Mouse (Mus musculus): Measurements from ENCODE around the gene Mgat1.
A peak's percentile ranks its signal among the peaks of the same experiment; 100 is the strongest.

The Mgat1 gene

DNA sequence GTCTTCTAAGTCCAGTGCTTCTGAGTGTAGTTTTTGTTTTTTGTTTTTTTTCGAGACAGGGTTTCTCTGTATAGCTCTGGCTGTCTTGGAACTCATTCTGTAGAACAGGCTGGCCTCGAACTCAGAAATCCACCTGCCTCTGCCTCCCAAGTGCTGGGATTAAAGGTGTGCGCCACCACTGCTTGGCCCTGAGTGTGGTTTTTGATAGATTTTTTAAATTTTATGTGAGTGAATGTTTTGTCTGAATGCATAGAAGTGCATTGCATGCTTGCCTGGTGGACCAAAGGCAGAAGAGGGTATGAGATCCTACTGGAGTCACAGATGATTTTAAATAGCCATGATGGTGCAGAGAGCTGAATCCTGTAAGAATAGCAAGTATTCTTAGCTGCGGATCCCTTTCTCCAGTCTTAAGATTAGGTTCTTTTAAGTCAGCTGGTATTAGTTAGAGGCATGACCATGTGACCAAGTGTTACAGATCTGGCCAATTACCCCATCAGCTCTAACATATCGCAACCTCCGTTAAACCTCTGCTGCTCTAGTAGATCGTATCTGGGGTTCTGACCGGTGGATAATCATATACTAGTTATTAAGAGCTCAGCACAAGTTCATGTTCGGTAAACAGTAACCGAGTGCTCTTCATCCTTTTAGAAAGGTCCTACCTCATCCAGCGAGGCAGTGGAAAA, 906 bp upstream of the Mgat1 start:
- DNase-seq = no peak

DNA sequence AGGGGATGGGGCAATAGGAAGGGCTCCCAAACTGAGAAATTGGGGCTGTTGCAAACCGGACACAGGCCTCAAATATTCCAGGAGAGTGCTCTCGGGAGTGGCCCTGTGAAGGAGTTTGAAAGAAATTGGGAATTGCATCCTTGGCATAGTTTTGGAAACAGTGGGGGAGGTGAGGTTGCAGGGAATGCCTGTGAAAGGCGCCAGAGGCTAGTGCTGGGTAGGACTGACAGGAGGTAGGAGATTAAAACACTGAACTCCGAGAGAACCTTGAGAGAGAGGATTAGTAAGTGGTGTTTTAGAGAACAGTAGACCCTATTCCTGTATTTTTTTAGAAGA, 572 bp downstream of the Mgat1 start:
- no peak for DNase-seq

DNA sequence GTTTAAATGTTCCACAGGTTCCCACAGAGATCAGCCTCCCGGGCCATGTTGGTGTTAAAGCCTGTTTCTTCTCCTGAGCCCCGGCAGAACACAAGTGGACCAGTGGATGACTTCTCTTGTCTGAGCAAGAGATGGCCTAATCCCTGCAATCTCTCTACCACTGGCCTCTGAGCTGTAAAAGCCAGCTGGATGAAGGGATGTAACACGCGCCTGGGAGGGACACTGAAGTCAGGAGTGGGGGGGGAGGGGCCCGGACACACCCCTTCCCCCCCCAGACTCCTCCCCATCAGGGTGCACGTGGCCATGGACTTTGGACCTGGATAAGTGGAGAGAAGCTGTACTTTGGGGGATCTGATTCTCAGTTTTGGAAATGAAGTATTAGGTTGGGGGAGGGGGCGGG, 1.2 kb downstream of the Mgat1 start:
- peak; percentile 91 for DNase-seq

DNA sequence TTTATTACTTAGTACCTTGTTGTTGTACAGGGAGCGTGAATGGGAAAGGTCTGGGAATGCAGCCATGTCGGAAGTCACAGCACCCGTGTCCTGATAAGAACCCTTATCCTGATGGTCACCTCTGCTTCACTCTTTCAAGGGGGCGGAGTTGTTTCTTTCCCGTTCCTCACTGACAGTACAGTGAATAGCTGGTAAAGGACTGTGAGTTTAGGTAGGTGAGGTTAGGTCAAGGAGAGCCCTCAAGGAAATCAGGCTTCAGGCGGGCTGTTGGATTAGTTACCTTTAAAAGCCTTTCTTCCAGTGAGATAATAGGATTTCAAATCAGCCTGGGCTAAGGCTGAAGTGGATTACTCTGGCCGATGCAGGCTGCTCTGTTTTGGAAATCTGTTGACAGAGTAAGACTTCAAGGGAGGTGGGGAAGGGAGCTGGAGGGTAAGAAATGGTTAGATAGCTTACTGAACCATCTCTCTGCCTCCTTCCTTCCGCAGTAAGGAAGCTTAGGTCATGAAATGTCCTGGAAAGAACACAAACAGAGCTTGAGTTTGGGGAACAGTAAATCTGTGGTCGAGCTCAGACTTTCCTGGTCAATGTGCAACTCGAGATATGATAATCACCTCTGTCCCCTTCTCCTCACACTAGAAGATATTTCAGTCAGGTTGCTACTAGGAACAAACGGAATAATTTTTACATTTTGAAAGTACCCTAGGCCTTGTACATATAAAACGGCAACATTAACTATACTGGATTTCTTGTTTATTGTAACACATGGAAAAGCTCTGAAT, 1.8 kb downstream of the Mgat1 start:
- peak; percentile 34 for DNase-seq

DNA sequence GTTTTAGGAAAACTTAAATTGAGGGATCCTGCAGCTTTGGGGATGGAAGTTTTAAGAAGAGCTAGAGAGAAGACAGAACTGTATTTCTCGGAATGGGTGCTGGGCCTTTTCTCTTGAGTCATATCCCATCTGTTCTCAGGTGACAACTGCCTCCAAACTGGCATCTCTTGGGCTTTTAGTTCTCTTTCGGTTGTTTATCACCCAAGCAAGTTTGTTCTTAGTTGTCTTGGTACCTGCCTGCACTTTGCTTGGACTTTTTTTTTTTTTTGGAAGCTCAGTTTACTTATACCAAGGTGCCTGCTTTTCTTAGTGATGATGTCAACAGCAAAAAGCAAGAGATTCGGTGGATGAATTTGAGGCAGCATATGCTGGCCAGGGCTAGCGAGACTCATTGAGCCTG, 2.5 kb downstream of the Mgat1 start:
- DNase-seq = no peak

DNA sequence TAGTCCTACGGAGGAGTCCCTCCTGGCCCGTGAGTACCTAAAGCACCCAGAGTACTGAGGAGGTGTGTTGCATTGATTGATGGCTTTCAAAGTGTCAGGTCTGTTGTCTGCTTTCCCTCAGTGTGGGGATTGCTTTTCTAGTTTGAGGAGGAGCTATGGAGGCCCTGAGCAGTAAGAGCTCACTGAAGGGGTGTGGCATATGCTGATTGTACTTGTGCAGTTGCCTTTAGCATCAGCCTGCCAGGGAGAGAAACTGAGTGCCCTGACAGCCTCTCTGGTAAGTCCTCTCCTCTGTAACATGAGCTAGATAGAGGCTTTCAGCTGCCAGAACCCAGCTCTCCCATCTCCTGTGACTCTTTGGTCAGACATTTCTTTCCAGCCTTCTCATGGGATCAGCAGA, 3.3 kb downstream of the Mgat1 start:
- DNase-seq = peak; percentile 43

DNA sequence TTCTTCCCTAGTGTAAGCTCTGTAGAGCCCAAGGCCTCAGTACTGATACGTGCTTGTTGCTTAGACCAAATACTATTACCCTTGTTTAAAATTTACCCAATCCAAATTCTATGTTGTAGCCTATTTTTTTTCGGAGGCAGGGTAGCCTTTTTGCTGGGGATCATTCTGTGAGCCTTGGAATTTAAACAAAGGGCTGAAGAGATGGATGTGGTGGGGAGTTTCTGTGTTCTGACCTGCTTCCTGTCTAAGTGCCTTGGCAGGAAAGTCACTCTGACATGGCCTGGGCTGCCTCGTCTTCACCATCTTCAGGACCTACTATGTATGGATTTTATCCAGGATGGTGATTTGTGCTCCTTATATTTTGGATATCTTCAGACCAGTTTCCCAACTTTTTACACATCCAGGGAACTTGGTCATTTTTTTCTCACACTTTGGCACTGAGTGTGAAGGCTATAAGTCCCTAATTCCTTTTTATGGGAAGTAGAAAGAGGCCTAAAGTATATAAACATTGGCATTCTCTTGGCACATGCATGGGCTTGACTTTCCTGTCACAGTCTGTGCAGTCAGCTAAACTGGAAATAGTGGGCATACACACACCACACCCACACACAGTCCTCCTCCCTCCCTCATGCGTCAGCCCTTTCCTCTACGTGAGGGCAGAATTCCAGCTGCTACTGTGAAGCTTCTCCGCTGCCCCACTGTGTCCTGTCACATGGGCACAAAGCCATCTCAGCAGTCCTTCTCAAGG, 4.4 kb downstream of the Mgat1 start:
- DNase-seq = peak; percentile 84

DNA sequence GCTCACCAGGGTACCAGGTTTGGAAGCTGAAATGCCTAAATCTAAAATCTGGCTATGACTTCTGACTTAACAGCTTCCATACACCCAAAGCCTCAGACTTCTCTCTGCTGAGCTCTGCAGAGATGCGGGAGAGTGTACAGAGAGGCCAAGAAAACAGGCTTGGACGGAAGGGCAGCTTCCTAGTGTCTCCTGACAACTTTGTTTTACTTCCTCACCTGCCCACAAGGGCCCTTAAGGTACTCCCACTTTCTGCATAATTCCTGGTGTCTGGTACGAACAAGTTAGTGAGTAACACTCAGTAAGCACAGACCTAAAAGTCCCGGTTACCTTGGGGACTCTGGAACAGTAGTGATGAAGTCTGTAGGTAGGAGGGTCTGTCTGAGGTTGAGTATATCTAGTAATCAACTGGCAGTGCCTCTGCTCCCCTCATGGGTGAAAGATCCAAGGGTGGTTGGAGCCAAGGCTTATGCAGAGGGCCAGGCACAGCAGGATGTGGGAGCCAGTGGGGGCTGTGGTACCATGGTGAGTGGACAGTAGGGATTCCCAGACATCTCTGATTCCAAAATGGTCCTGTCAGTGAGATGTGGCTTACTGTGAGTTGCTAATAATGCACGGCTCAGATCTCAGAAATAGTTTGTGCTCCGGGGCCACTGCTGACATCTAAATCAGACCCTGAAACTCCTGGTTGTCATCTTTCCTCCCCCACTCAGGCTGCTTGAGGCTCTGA, 5.1 kb downstream of the Mgat1 start:
- DNase-seq = no peak

DNA sequence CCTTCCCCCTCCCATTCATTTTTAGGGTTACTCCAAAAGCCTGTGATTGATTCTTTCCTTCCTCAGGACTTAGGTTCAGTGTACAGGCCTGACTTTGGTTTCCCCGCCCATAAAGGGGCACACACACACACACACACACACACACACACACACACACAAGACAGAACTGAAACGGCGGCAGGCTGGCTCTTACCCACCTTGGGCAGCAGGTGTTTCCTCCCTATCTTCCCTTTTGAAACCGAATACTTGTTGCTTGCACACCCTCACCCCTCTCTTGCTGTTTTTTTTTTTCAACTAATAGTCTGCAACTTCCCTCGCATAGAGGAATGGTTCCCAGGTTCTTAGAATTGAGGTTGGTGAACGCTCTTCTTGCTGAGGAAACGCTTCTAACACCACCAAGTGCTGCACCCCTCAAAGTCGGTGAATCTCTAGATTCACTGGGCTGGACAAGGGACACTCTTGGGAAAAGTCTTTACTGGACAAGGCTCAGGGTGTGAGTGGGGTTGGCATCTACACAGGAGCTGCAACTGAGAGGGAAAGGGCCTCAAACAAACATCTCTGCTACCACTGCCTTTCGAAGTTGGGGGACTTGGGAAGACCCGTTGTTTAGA, 5.9 kb downstream of the Mgat1 start:
- peak; percentile 62 for DNase-seq

DNA sequence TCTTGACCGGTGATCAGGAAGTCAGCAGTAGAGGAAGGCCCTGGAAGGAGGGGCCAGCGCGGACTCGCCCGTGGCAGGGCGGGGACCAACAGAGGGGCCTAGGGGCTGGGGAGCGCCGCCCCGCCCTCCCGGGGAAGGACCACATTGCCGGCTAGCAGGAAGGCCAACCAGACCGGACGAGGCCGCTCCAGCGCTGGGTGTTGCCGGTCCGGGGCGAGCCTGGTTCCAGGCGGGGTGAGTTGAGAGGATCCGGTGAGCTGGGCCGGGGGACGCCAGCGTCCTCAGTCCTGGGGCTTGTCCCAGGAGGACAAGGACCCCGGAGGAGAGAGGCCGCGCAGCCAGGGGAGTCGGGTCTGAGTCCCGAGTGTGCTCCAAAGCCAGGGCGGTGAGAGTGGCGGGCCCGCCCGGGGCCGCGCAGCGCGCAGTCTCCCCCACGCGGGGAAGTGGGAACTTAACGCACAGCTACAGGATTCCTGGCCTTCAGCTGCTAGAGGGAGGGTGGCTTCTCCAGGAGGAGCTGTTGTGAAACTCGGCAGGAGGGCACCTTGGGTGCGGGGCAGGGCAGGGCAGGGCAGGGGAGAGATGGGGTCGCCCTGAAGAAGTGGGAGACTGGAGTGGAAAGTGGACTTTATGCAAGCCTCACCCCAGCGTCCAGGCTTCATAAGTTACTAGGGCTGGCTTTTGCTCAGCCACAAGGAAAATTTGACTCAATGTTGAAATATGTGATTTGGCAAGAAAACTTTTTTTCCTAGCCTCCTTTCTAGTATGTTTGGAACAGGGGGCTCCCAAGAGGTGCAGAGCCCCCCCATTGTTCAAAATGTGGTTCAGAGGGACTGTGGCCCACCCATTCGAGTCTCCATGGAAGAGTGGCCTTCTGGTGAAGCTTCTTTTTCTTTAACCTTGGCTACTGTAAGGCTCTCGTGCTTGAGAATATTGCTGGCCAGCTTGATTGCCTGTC, 6.7 kb downstream of the Mgat1 start:
- peak; percentile 94 for DNase-seq

DNA sequence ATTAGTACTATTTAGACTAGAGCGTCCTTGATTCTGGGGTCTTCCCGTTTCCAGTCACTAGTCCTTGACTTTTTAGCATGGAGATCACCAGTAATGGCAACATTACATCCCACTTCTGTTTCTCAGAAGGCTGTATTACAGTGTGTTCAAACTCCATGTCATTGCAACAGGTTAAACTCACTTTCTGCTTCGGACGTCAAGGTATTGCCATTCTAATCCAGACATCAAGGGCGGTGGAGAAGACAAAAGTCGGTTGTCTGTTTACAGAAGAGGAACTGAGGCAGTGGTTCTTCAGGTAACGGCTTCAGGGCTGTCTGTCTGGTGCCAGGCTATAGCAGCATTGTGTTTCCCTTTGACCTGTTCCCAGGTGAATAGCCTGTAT, 7.4 kb downstream of the Mgat1 start:
- no peak for DNase-seq

DNA sequence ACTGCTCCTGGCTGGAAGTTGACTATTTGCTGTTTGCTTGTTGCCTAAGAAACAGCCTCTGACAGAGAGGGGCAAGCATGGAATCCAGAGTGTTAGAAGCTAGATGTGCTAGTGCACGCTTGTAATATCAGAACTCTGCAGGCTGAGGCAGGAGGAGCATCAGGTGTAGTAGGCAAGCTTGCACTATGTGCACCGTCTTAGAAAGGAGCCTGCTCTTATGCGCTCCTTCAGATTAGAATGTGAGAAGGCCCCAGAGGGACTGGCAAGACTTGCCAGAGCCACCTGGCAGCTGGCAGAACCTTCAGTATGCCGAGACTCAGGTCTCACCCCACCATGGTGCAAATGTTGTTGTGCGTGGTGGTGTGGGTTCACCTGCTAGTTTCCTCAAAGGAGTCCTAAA, 8.1 kb downstream of the Mgat1 start:
- DNase-seq = no peak

DNA sequence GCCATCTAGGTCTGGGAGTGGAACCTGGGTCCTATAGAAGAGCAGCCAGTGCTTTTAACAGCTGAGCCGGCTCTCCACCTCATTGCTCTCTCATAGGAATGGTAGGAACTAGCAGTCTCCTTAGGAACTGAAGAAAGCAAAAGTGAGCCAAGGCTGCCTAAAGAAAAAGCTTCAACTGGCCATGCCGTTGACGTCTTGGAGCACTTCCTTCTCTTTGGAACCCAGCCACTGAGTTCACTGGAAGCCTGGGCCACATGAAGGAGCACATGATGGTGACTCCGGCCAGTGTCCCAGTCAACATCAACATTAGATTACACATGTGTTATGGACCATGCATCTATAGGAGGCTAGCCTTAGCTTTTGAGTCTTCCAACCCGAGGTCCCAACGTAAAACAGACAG, 9.0 kb downstream of the Mgat1 start:
- peak; percentile 42 for DNase-seq

DNA sequence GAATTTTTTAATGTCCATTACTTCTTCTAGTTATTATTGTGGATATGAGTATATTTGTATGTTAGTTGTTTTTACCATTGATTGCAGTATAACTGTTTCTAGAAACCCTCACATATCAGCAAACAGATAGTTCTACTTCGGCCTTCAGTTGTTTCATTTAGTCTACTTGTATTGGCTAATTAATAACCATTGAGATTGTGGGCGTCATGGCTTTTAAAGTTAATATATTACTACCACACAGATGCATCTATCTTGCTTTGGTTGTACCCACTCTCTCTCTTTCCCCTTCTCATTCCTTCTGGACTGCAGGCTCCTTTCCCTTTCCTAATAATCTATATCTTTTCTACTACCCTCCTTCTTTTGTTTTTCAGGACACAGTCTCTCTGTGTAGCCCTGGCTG, 15.3 kb downstream of the Mgat1 start:
- DNase-seq = peak; percentile 78

DNA sequence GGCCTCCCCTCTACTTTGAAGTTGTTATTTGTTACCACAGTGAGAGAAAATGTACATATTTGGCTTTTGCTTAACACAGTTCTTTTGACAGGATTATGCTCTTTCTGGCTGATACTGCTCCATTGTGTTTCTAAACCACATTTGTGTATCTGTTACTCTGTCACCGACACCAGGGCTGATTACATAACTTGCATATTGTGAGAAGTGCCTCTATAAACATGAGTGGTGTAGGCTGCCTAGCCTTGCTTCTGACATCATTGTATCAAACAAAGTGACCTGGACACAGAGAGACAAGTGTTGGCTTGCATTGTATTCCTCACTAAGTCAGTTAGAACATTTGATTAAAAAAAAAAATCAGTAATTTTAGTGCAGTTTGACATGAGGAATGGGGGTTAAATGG, 15.8 kb downstream of the Mgat1 start:
- DNase-seq = no peak

DNA sequence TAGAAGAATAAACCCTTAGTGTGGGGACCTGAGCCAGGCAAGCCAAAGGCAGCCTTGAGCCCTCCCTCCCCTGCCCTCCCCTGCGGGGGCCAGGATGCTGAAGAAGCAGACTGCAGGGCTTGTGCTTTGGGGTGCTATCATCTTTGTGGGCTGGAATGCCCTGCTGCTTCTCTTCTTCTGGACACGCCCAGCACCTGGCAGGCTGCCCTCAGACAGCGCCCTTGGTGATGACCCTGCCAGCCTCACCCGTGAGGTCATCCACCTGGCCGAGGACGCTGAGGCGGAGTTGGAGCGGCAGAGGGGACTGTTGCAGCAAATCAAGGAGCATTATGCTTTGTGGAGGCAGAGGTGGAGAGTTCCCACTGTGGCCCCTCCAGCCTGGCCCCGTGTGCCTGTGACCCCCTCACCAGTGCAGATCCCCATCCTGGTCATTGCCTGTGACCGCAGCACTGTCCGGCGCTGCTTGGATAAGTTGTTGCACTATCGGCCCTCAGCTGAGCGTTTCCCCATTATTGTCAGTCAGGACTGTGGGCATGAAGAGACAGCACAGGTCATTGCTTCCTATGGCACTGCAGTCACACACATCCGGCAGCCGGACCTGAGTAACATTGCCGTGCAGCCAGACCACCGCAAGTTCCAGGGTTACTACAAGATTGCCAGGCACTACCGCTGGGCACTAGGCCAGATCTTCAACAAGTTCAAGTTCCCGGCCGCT, 16.8 kb downstream of the Mgat1 start:
- peak; percentile 96 for DNase-seq

DNA sequence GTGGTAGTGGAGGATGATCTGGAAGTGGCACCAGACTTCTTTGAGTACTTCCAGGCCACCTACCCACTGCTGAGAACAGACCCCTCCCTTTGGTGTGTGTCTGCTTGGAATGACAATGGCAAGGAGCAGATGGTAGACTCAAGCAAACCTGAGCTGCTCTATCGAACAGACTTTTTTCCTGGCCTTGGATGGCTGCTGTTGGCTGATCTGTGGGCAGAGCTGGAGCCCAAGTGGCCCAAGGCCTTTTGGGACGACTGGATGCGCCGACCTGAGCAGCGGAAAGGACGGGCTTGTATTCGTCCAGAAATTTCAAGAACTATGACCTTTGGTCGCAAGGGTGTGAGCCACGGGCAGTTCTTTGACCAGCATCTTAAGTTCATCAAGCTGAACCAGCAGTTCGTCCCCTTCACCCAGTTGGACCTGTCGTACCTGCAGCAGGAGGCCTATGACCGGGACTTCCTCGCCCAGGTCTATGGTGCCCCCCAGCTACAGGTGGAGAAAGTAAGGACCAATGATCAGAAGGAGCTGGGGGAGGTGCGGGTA, 17.4 kb downstream of the Mgat1 start:
- peak; percentile 95 for DNase-seq

DNA sequence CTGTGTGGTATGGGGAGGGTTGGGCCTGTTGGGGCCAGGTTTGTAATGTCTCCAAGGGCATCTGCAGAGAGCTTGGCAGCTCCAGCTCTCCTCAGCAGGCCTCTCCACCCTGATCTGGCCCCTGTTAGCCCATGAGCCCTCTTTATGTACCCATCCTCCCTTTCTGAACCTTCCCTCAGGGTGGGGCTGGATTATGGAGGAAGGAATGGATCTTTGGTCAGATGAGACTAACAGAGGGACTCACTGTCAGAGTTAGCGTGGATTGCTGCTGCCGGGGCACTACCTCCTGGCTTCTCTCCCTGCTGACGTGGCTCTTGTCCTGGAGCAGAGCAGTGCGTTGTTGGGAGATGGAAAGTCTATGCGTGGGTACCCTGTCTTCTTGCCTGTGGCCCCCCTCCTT, 18.3 kb downstream of the Mgat1 start:
- peak; percentile 63 for DNase-seq

DNA sequence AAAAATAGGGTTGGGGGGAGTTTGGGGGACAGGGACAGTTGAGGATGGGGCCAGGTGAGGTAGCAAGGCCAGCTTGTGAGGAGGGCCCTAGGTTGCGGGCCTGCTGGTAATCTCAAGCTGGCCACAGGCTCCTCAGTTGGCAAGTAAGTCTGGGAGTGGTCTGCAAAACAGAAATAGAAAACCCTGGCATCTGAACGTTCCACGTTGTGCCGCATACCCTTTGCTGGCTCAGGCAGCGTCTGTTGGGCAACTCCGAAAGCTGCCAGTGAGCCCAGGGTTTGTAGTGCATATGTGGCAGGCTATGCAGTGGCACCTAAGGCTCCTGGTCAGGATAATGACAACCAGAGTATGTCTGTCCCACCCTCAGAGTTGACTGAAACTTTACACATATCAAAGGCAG, 19.2 kb downstream of the Mgat1 start:
- DNase-seq = no peak

DNA sequence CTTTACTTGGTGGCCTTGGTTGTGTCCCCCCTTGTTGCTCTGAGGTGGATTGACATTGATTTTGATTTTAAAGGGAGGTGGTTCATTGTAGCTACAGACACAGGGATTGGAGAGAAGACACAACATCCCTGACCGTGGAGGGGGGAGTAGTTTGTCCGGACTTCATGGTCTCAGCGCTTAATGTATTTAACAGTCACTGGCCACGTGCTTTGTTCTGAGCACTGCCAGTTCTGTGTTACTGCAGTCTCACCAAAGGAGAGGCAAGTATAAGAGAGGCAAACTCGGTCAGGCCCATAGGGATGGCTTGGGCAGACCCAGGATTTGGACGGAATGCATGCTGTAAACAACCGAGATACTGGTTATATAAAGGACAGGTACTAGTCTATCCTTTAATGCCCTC, 20.1 kb downstream of the Mgat1 start:
- no peak for DNase-seq

DNA sequence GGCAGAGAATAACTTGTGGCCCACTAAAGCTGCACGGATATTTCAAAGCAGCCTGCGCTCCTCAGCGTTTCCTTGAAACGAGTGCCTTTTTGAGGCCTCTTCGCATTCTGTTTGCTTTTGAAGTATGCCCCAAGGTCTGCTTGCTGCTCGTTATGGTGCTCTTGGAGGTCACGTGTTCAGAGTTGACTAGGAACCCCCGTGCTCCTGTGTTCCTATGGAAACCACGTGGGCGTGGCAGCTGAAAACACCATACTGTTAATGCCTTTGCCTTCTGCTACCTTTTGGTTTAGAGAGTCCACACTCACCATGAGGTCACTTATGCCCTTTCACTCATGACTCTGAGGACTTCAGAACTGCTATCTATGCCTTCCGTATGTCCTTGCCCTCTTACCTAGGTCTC, 20.6 kb downstream of the Mgat1 start:
- no peak for DNase-seq

All from kidney, adult 9 months (tissue).